Mouse (Mus musculus): ENCODE data around the gene Gm15319. TPM values are rescaled to one million over a fixed set of nuclear protein-coding genes. Genes with fewer than 3 reads are reported as not detected.
A peak's percentile ranks its signal among the peaks of the same experiment; 100 is the strongest.
"Not testable (repeated sequence)": the region's sequence is repeated elsewhere in the genome, so short reads cannot be mapped to it uniquely, and the experiment has no call there.

The Gm15319 gene
- polyA plus RNA-seq, 1 experiment from 2014 or later = not detected

DNA sequence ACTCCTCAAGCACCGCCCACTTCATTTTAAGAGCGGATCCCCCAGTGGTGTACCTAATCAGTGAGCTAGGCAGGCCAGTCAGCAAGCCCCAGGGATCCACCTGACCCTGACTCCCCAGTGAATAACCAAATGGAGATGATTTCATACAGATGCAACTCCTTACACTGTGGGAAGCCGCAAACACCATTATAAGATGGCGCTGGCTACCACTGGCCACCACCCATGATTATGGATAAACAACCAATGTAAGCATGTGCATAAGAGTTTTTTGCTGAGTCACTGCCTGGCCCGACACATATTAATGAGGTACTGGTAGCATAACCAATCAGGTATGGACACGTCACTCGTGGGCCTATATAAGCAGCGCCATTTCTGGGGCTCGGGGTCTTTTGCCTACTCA, 21.1 kb upstream of the Gm15319 start:
- not testable (repeated sequence) for H3K9ac ChIP-seq (ENCODE audit: low read length); ATAC-seq (ENCODE audit: insufficient number of reproducible peaks, insufficient read depth, low FRiP score, low read depth); H3K36me3 ChIP-seq (ENCODE audit: control insufficient read depth, insufficient read depth, low read length); H3K27ac ChIP-seq (replicated peaks in 1 of 2; ENCODE audit: control insufficient read depth in 1 of 2, insufficient read depth in 1 of 2, low read depth in 2 of 2, low read length in 2 of 2); H3K4me3 ChIP-seq (ENCODE audit: control insufficient read depth in 1 of 2, insufficient read depth in 1 of 2, low read depth in 1 of 2, low read length in 2 of 2); H3K9me3 ChIP-seq (ENCODE audit: control insufficient read depth, low read length); H3K27me3 ChIP-seq (ENCODE audit: control insufficient read depth, insufficient read depth, low read length); H3K4me1 ChIP-seq (ENCODE audit: control insufficient read depth in 2 of 2, insufficient read depth in 2 of 2, low read length in 2 of 2); H3K4me2 ChIP-seq (ENCODE audit: low read length)
- WGBS = 92% methylated on average over 5 of the region's 9 CpGs

DNA sequence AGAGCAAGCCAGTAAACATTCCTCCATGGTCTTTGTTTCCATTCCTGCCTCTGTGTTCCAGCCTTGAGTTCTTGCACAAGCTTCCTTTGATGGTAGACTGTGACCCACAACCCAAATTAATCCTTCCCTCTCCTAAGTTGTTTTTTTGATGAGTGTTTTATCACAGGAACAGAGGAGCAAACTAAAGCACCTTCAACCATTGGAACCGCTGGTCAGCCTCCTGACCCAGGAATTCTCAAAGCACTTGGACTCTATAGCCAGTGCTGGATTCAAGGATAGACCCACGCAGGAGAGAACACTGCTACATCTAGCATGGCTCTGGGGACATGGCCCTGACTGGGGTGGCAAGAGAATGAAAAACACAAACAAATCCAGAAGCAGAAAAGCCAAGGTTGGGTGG, 19.1 kb upstream of the Gm15319 start:
- H3K9ac ChIP-seq (ENCODE audit: low read length); H3K36me3 ChIP-seq (ENCODE audit: control insufficient read depth, insufficient read depth, low read length); H3K4me3 ChIP-seq (ENCODE audit: control insufficient read depth in 1 of 2, insufficient read depth in 1 of 2, low read depth in 1 of 2, low read length in 2 of 2); H3K27ac ChIP-seq (replicated peaks in 1 of 2; ENCODE audit: control insufficient read depth in 1 of 2, insufficient read depth in 1 of 2, low read depth in 2 of 2, low read length in 2 of 2); H3K4me2 ChIP-seq (ENCODE audit: low read length); H3K27me3 ChIP-seq (ENCODE audit: control insufficient read depth, insufficient read depth, low read length); H3K9me3 ChIP-seq (ENCODE audit: control insufficient read depth, low read length); ATAC-seq (ENCODE audit: insufficient number of reproducible peaks, insufficient read depth, low FRiP score, low read depth); H3K4me1 ChIP-seq (ENCODE audit: control insufficient read depth in 2 of 2, insufficient read depth in 2 of 2, low read length in 2 of 2): not testable (repeated sequence)
- WGBS = 66% methylated on average over 2 of the region's 2 CpGs

DNA sequence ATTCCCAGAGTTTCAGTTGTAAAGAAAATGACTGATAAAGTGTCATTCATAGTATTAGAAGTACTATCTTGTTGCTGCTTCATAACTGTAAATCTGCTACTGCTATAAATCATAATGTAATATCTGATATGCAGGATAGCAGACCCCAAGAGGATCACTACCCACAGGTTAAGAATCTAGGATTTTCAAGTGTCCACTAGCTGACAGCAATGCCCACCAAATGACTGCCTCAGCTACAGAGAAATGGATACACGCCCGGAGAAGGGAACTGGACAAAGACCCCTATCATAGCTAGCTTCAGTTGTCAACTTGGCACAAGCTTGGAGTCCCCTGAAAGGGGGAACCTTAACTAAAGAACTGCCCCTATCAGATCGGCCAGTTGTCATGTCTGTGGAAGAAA, 18.6 kb upstream of the Gm15319 start:
- H3K4me2 ChIP-seq (ENCODE audit: low read length); H3K27ac ChIP-seq (replicated peaks in 1 of 2; ENCODE audit: control insufficient read depth in 1 of 2, insufficient read depth in 1 of 2, low read depth in 2 of 2, low read length in 2 of 2); H3K36me3 ChIP-seq (ENCODE audit: control insufficient read depth, insufficient read depth, low read length); H3K9ac ChIP-seq (ENCODE audit: low read length); H3K9me3 ChIP-seq (ENCODE audit: control insufficient read depth, low read length); H3K27me3 ChIP-seq (ENCODE audit: control insufficient read depth, insufficient read depth, low read length); ATAC-seq (ENCODE audit: insufficient number of reproducible peaks, insufficient read depth, low FRiP score, low read depth); H3K4me1 ChIP-seq (ENCODE audit: control insufficient read depth in 2 of 2, insufficient read depth in 2 of 2, low read length in 2 of 2); H3K4me3 ChIP-seq (ENCODE audit: control insufficient read depth in 1 of 2, insufficient read depth in 1 of 2, low read depth in 1 of 2, low read length in 2 of 2): not testable (repeated sequence)
- WGBS = 87% methylated on average over 2 of the region's 3 CpGs

DNA sequence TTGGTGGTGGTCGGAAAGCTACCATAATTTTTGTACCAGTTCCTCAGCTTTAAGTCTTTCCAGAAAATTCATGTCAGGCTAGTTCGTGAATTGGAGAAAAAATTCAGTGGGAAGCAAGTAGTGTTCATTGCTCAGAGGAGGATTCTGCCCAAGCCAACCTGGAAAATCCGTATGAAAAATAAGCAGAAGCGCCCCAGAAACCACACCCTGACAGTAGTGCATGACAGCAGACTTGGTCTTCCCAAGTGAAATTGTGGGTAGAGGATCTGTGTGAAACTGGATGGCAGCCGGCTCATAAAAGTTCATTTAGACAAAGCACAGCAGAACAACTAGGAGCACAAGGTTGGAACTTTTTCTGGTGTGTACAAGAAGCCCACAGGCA, 18.2 kb upstream of the Gm15319 start:
- not testable (repeated sequence) for H3K9me3 ChIP-seq (ENCODE audit: control insufficient read depth, low read length); H3K4me3 ChIP-seq (ENCODE audit: control insufficient read depth in 1 of 2, insufficient read depth in 1 of 2, low read depth in 1 of 2, low read length in 2 of 2); H3K4me1 ChIP-seq (ENCODE audit: control insufficient read depth in 2 of 2, insufficient read depth in 2 of 2, low read length in 2 of 2); H3K27me3 ChIP-seq (ENCODE audit: control insufficient read depth, insufficient read depth, low read length); H3K9ac ChIP-seq (ENCODE audit: low read length); ATAC-seq (ENCODE audit: insufficient number of reproducible peaks, insufficient read depth, low FRiP score, low read depth); H3K36me3 ChIP-seq (ENCODE audit: control insufficient read depth, insufficient read depth, low read length); H3K4me2 ChIP-seq (ENCODE audit: low read length); H3K27ac ChIP-seq (replicated peaks in 1 of 2; ENCODE audit: control insufficient read depth in 1 of 2, insufficient read depth in 1 of 2, low read depth in 2 of 2, low read length in 2 of 2)
- 100% methylated on average over 1 of the region's 5 CpGs for WGBS

DNA sequence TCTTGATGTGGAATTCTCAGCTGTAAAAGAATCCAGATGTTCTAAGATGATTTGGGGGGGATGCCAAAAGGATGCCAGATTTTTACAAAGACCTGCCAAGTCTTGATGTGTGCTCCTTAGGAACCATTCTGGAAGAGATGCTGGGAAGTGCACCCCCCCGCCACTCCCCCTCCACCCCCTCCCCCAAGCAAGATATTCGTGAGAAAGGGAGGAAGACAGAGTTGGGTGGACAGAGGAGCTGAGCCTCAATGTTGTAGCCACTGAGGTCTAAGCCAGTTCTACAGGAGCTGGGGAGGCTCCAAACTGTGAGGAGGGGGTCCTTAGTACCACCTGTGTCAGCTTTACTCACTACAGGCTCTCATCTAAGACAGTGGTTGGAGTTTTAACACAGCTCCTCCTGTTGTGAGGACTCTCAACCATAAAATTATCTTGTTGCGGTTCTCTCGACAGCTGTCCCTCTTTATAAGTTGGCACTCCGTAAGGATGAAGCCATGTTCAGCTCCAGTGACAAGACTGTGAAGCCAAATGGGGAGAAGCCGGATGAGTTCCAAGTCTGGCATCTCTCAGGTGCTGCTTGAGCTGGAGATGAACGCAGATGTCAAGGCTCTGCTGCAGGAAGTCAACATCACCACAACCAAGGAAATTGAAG, 17.7 kb upstream of the Gm15319 start:
- WGBS = 78% methylated on average over 6 of the region's 7 CpGs

DNA sequence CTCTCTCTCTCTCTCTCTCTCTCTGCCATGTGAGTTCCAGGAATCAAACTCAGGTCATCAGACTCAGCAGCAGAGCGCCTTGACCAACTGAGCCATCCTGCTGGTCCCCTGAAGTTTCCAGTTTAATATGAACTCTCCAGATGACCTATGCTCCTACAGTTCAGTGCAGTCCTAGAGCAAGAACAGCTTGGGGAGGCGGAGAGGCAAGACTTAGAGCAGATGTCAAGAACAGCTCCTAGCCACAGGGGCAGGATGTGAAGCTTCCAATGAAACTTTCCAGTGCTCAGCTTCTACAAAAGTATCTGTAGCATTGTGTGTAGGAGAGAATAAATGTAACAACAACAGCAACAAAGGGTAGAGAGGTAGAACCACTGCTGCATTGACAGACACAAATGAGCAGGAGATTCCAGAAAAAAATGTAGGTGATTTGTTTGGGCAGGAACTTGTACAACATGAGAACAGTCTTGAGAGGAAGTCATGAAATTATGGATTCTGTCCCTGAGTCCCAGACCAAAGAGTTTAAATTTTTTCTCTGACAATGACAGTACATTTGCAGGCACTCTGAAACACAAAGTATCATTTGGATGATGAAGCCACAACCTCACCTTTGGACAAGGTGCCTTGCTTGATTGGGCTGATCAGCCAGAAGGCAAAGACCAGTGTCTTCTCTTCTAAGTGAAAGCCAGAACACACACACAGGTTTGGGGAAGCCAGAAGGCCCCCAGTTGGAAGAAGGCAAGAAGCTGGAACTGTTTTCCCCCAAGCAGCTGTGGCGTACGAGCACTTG, 16.8 kb upstream of the Gm15319 start:
- H3K27ac ChIP-seq (replicated peaks in 1 of 2; ENCODE audit: control insufficient read depth in 1 of 2, insufficient read depth in 1 of 2, low read depth in 2 of 2, low read length in 2 of 2); H3K4me2 ChIP-seq (ENCODE audit: low read length); H3K4me3 ChIP-seq (ENCODE audit: control insufficient read depth in 1 of 2, insufficient read depth in 1 of 2, low read depth in 1 of 2, low read length in 2 of 2); H3K9ac ChIP-seq (ENCODE audit: low read length); H3K9me3 ChIP-seq (ENCODE audit: control insufficient read depth, low read length); H3K4me1 ChIP-seq (ENCODE audit: control insufficient read depth in 2 of 2, insufficient read depth in 2 of 2, low read length in 2 of 2); H3K36me3 ChIP-seq (ENCODE audit: control insufficient read depth, insufficient read depth, low read length); H3K27me3 ChIP-seq (ENCODE audit: control insufficient read depth, insufficient read depth, low read length): not testable (repeated sequence)
- ATAC-seq (ENCODE audit: insufficient number of reproducible peaks, insufficient read depth, low FRiP score, low read depth) = 0 out of 2 replicates have a peak, but pooled peaks have one; percentile 26
- WGBS = no CpG with 5 or more reads among the region's 4 CpGs

More for the DNA sequence above, 17.7 kb upstream of the Gm15319 start:
- not testable (repeated sequence) for H3K27me3 ChIP-seq (ENCODE audit: control insufficient read depth, insufficient read depth, low read length); H3K4me3 ChIP-seq (ENCODE audit: control insufficient read depth in 1 of 2, insufficient read depth in 1 of 2, low read depth in 1 of 2, low read length in 2 of 2); H3K4me2 ChIP-seq (ENCODE audit: low read length); H3K36me3 ChIP-seq (ENCODE audit: control insufficient read depth, insufficient read depth, low read length); H3K4me1 ChIP-seq (ENCODE audit: control insufficient read depth in 2 of 2, insufficient read depth in 2 of 2, low read length in 2 of 2); H3K9me3 ChIP-seq (ENCODE audit: control insufficient read depth, low read length); H3K27ac ChIP-seq (replicated peaks in 1 of 2; ENCODE audit: control insufficient read depth in 1 of 2, insufficient read depth in 1 of 2, low read depth in 2 of 2, low read length in 2 of 2); H3K9ac ChIP-seq (ENCODE audit: low read length)
- peak; percentile 75 for ATAC-seq (ENCODE audit: insufficient number of reproducible peaks, insufficient read depth, low FRiP score, low read depth)

DNA sequence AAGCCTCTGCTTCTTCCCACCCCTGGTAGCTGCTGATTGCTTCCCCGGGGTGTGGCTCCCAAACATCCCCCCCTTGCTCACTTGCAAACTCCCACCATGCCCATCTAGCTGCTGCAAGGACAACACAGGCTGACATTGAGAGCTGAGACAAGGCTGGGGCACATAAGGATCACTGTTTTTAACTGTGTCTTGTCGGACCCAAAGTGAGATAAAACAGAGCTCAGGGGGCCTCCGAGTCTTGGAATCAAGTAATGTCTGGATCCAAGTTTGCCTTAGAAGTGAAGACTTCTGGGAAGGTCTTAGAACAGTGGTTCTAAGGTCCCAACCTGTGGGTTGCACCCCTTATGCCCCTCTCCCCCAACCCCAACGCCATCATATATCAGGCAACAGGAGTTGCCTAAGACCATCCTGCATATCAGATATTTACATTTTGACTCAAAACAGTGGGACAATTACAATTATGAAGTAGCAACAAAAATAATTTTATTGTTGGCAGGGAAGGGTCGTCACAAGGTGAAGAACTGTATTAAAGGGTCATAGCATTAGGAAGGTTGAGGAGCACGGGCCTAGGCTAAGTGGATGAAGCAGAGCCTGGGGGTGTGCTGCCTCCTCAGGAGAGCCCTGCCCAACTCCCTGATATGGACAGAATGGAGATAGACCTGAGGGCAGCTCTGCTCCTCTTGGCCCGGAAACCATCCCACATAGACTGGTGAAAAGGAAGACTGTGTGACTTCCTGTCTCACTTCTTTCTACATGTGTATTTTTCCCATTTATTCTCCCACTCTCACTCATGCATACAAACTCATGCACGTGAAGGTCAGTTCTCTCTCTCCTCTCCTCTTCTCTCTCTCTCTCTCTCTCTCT, 16.0 kb upstream of the Gm15319 start:
- peak; percentile 80 for ATAC-seq (ENCODE audit: insufficient number of reproducible peaks, insufficient read depth, low FRiP score, low read depth)
- WGBS = 74% methylated on average over 4 of the region's 8 CpGs
- H3K9ac ChIP-seq (ENCODE audit: low read length); H3K9me3 ChIP-seq (ENCODE audit: control insufficient read depth, low read length); H3K4me3 ChIP-seq (ENCODE audit: control insufficient read depth in 1 of 2, insufficient read depth in 1 of 2, low read depth in 1 of 2, low read length in 2 of 2); H3K27me3 ChIP-seq (ENCODE audit: control insufficient read depth, insufficient read depth, low read length); H3K27ac ChIP-seq (replicated peaks in 1 of 2; ENCODE audit: control insufficient read depth in 1 of 2, insufficient read depth in 1 of 2, low read depth in 2 of 2, low read length in 2 of 2); H3K4me1 ChIP-seq (ENCODE audit: control insufficient read depth in 2 of 2, insufficient read depth in 2 of 2, low read length in 2 of 2); H3K4me2 ChIP-seq (ENCODE audit: low read length); H3K36me3 ChIP-seq (ENCODE audit: control insufficient read depth, insufficient read depth, low read length): not testable (repeated sequence)
